Mouse (Mus musculus) erythroblast, embryonic 14.5 days (primary cell): ENCODE measurements around the gene Sorbs2. TPM values are rescaled to one million over a fixed set of nuclear protein-coding genes. Genes with fewer than 3 reads are reported as not detected.

Experiments
- H3K27me3 ChIP-seq: 2 replicates; pipeline ENCODE4 v1.6.1; 2012; ENCODE audit warnings: inconsistent platforms; ENCODE audit not compliant: control insufficient read depth
- H3K36me3 ChIP-seq: 2 replicates; pipeline ENCODE4 v1.6.1; 2012; ENCODE audit warnings: mild to moderate bottlenecking, inconsistent platforms; ENCODE audit not compliant: control insufficient read depth
- H3K4me1 ChIP-seq: 2 replicates; pipeline ENCODE4 v1.6.1; 2012; ENCODE audit warnings: inconsistent platforms; ENCODE audit not compliant: control insufficient read depth
- H3K4me3 ChIP-seq: replicated peaks from 2 replicates; pipeline ENCODE3; 2012; ENCODE audit warnings: moderate library complexity, mild to moderate bottlenecking, inconsistent platforms
- H3K9me3 ChIP-seq: 2 replicates; pipeline ENCODE4 v1.6.1; 2012; ENCODE audit warnings: low read length, inconsistent platforms, mixed read lengths; ENCODE audit not compliant: control insufficient read depth
- GATA1 ChIP-seq: IDR thresholded peaks from 2 replicates; pipeline ENCODE4 v1.6.1; 2012; ENCODE audit warnings: low read length, inconsistent platforms, mixed read lengths
- TAL1 ChIP-seq: IDR thresholded peaks from 3 replicates; pipeline ENCODE4 v1.6.1; 2012; ENCODE audit warnings: low read length, inconsistent platforms, mixed read lengths
- polyA plus RNA-seq: library from polyadenylated mRNA; stranded (reverse); fragments of >175 nt; gene quantifications from 2 replicates; pipeline ENCODE4 v1.2.3, GENCODE M21; 2012

The Sorbs2 gene
- polyA plus RNA-seq, 1 experiment: 0.01 TPM

DNA sequence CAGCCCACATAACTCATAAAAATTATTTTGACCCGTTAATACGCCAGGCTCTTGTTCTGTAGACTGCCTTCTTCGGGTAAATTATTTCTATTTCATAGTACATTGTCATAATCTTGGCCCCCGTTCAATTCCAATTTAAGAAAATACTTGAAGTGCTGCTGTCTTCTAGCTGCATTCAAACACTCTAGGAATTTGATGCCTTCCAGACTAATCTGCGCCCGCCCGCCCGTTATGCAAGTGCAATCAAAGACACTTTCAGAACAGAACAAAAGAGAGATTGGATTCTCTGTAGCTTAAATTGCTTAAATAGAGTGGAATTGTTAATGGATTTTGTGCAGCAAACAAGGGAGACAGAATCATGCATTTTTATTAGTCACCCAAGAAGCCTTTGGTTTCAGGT, 226.5 kb downstream of the Sorbs2 start:
- no peaks in the 10 kb centered on the region for H3K36me3 ChIP-seq
- H3K4me1 ChIP-seq: no peaks in the 10 kb centered on the region
- TF ChIP-seq GATA1 (no peak), TAL1 (no peak)
- no peaks in the 10 kb centered on the region; the same call in 1 of the 2 replicates for H3K9me3 ChIP-seq
- H3K4me3 ChIP-seq: no peak overlapping the region
- no peaks in the 10 kb centered on the region for H3K27me3 ChIP-seq

- no peaks in the 10 kb centered on the region for H3K9me3 ChIP-seq
- no peak for TF ChIP-seq GATA1
- TF ChIP-seq TAL1: no peak
- H3K4me3 ChIP-seq: no peak overlapping the region
- no peaks in the 10 kb centered on the region for H3K36me3 ChIP-seq
- H3K4me1 ChIP-seq: no peaks in the 10 kb centered on the region
- no peaks in the 10 kb centered on the region for H3K27me3 ChIP-seq
These were observed 229.7 kb downstream of the Sorbs2 start for GRCm38 (mm10) chr8:45737266-45737665.

DNA sequence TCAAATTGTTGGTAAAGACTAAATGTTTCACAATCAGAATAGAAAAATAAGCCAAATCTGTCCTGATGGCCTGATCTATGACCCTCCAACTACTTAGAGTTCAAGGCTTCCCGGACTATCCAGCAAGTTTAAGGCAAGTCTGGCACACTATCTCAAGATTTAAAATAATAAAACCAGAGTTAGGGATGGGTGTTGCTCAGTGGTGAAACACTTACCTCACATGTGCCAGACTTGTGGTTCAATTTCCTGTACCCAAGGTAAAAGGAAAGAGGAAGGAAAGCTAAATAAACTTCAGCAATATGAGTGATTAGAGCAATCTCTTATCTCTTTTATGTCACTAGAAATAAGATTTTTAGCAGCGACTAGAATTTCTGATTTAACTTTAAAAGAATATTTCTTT, 235.7 kb downstream of the Sorbs2 start:
- Histone ChIP-seq H3K27me3 (no peaks in the 10 kb centered on the region), H3K9me3 (no peaks in the 10 kb centered on the region; the same call in 1 of the 2 replicates), H3K36me3 (no peaks in the 10 kb centered on the region), H3K4me1 (no peaks in the 10 kb centered on the region), H3K4me3 (no peak overlapping the region)
- TF ChIP-seq TAL1: no peak
- no peak for TF ChIP-seq GATA1

DNA sequence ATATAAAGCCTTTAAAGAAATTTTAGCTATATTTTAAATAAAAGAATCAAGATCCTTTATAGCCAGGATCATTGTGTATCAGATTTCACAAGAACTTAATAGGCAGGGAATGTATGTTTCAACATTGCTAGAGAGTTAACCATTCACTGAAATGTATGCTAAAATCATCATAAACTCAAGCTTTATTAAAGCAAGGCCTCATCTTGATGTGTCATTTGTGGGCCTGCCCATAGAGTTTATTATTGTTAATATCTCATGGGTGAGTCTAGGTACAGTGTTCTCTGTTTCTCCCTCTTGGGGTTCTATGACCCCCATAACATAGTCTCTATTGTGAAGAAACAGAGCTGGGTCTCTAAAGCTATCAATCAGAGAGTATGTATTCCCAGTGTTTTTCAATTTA, 236.2 kb downstream of the Sorbs2 start:
- Histone ChIP-seq H3K4me1 (no peaks in the 10 kb centered on the region), H3K9me3 (no peaks in the 10 kb centered on the region; the same call in 1 of the 2 replicates), H3K27me3 (no peaks in the 10 kb centered on the region), H3K4me3 (no peak overlapping the region), H3K36me3 (no peaks in the 10 kb centered on the region)
- TF ChIP-seq GATA1 (no peak), TAL1 (no peak)

- Histone ChIP-seq H3K27me3 (no peaks in the 10 kb centered on the region), H3K4me3 (no peak overlapping the region), H3K36me3 (no peaks in the 10 kb centered on the region), H3K9me3 (no peaks in the 10 kb centered on the region), H3K4me1 (no peaks in the 10 kb centered on the region)
- TF ChIP-seq TAL1 (no peak), GATA1 (no peak)
These were observed 244.2 kb downstream of the Sorbs2 start for GRCm38 (mm10) chr8:45751512-45752502.

- Histone ChIP-seq H3K9me3 (no peaks in the 10 kb centered on the region), H3K36me3 (no peaks in the 10 kb centered on the region), H3K4me1 (no peaks in the 10 kb centered on the region), H3K4me3 (no peak overlapping the region), H3K27me3 (no peaks in the 10 kb centered on the region)
- TF ChIP-seq GATA1: no peak
- no peak for TF ChIP-seq TAL1
These were observed 247.9 kb downstream of the Sorbs2 start for GRCm38 (mm10) chr8:45755482-45755881.

GRCm38 (mm10) chr8:45755972-45756371, 248.4 kb downstream of the Sorbs2 start:
- Histone ChIP-seq H3K4me1 (no peaks in the 10 kb centered on the region), H3K9me3 (no peaks in the 10 kb centered on the region), H3K27me3 (no peaks in the 10 kb centered on the region), H3K36me3 (no peaks in the 10 kb centered on the region), H3K4me3 (no peak overlapping the region)
- TF ChIP-seq TAL1 (no peak), GATA1 (no peak)

- TF ChIP-seq TAL1: no peak
- TF ChIP-seq GATA1: no peak
- Histone ChIP-seq H3K4me1 (no peaks in the 10 kb centered on the region), H3K36me3 (no peaks in the 10 kb centered on the region), H3K27me3 (no peaks in the 10 kb centered on the region), H3K9me3 (peaks cover 2% of the 10 kb centered on the region; the same call in 1 of the 2 replicates), H3K4me3 (no peak overlapping the region)
These were observed 253.0 kb downstream of the Sorbs2 start for GRCm38 (mm10) chr8:45760622-45761021.

- peaks cover 2% of the 10 kb centered on the region; the same call in 1 of the 2 replicates for H3K9me3 ChIP-seq
- H3K4me1 ChIP-seq: no peaks in the 10 kb centered on the region
- no peaks in the 10 kb centered on the region for H3K27me3 ChIP-seq
- no peaks in the 10 kb centered on the region for H3K36me3 ChIP-seq
- TF ChIP-seq GATA1 (no peak), TAL1 (no peak)
- H3K4me3 ChIP-seq: no peak overlapping the region
These were observed 253.5 kb downstream of the Sorbs2 start for GRCm38 (mm10) chr8:45761053-45761452.
